ENCODE assay signal across 9 mouse cellular contexts in the genomic region with DNA sequence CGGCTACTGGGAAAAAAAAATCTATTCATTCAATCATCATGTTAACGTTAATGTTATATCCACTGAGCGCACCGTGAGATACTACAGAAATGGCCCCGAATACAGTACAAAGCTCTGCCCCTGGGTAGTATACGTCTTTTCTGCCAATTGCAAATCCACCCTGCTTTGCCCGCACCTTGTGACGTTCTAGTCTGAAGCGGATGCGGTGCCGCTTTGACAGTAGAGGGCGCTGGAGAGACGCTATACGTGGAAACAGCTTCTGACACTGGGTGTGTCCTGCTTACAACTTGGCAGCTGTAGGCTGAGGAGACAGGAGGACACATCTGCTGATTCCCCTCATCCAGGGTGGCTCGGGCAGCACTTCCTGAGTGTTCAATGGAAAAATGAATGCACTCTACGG.
DNase-seq lines count a peak whose midpoint lies in the region; ATAC-seq and TF ChIP-seq lines count a peak whose summit lies in the region.
"Had no signal": no experiment of that assay in that cellular context is flagged by ENCODE, and none has a peak within 500 bp of the region (broad histone marks: within the 10 kb centered on the region; RNA-seq: fewer than 3 reads in every experiment).

No protein-coding gene starts in this region.

- no peaks in the 10 kb centered on the region for H3K9me3 ChIP-seq in MEL (replicated peaks; ENCODE audit: insufficient read depth, low read length)
- H3K9me3 ChIP-seq in forebrain, postnatal 0 days (ENCODE audit: low read length) = no peaks in the 10 kb centered on the region
- H3K9me3 ChIP-seq in lung, embryonic 15.5 days = no peaks in the 10 kb centered on the region

- no peaks in the 10 kb centered on the region for H3K4me1 ChIP-seq in MEL (ENCODE audit: control insufficient read depth in 1 of 2, insufficient read depth in 2 of 2, low read length in 2 of 2)
- H3K4me1 ChIP-seq in forebrain, postnatal 0 days (ENCODE audit: insufficient read depth) = no peaks in the 10 kb centered on the region
- H3K4me1 ChIP-seq in lung, embryonic 15.5 days = 0 out of 2 replicates have a peak, but pooled peaks cover 3% of the 10 kb centered on the region

- peak; percentile 11 to 48 (median 13); a peak in 3 of 6 replicates for TF ChIP-seq CTCF in MEL (IDR thresholded peaks at IDR 0.05 in 2 of 3, conservative IDR thresholded peaks at IDR 0.05 in 1 of 3; ENCODE audit: control insufficient read depth in 1 of 3, insufficient read depth in 1 of 3, low read depth in 2 of 3, low read length in 3 of 3, poor library complexity in 1 of 3, severe bottlenecking in 1 of 3)
- peak; percentile 92 for TF ChIP-seq CTCF in forebrain, postnatal 0 days (IDR thresholded peaks at IDR 0.05; ENCODE audit: low read depth)

- H3K27ac ChIP-seq in MEL (ENCODE audit: control insufficient read depth, low read depth, low read length) = no peak overlapping the region
- H3K27ac ChIP-seq in forebrain, postnatal 0 days (ENCODE audit: low read depth, low read length) = no peak overlapping the region
- no peak overlapping the region for H3K27ac ChIP-seq in lung, embryonic 15.5 days
- H3K27ac ChIP-seq: macrophage had no signal

- WGBS in forebrain, postnatal 0 days = 9% methylated on average over 16 of the region's 16 CpGs
- WGBS in lung, embryonic 15.5 days = 8% methylated on average over 16 of the region's 16 CpGs

- peak; percentile 5 for DNase-seq in MEL (ENCODE audit: low read depth, low spot score)
- DNase-seq in cerebellum, adult 18-20 months = peak; percentile 49 to 52
- peak; percentile 93 for DNase-seq in forebrain, postnatal 0 days
- peak; percentile 80 for DNase-seq in heart, postnatal 36 days
- peak; percentile 80 to 91 for DNase-seq in layer of hippocampus, adult 18-20 months (ENCODE audit: low spot score in 2 of 2)
- peak; percentile 75 for DNase-seq in ovary, postnatal 14 days (ENCODE audit: low spot score)
- DNase-seq in thymus, postnatal 14 days = peak; percentile 82

- TF ChIP-seq RAD21 in MEL (IDR thresholded peaks at IDR 0.05; ENCODE audit: low read depth, low read length) = no peak

- no peak overlapping the region for H3K4me3 ChIP-seq in MEL (ENCODE audit: control insufficient read depth in 1 of 2, insufficient read depth in 1 of 2, low read depth in 2 of 2, low read length in 2 of 2)
- H3K4me3 ChIP-seq in forebrain, postnatal 0 days (ENCODE audit: low read depth, low read length) = peak overlapping the region; percentile 21
- H3K4me3 ChIP-seq in lung, embryonic 15.5 days = no peak overlapping the region

- no peaks in the 10 kb centered on the region for H3K79me2 ChIP-seq in MEL (ENCODE audit: control insufficient read depth, insufficient read depth, low read length, poor library complexity)

- H3K27me3 ChIP-seq in MEL (ENCODE audit: control insufficient read depth in 1 of 2, insufficient read depth in 2 of 2, low read length in 2 of 2) = no peaks in the 10 kb centered on the region
- H3K27me3 ChIP-seq in forebrain, postnatal 0 days (ENCODE audit: insufficient read depth, low read length) = no peaks in the 10 kb centered on the region; the same call in 1 of the 2 replicates
- H3K27me3 ChIP-seq in lung, embryonic 15.5 days = no peaks in the 10 kb centered on the region

- intact Hi-C loops in heart, postnatal 36 days (cut with DNase I) = loop anchor here (10.0 kb wide), 1 partner anchor 807 kb away; no protein-coding TSS in a partner anchor

- peak; percentile 89 for ATAC-seq in forebrain, postnatal 0 days
- peak; percentile 60; the same call in 1 of the 2 replicates for ATAC-seq in lung, embryonic 15.5 days (ENCODE audit: borderline replicate concordance, extremely low read depth, low FRiP score, low TSS enrichment)

- TF ChIP-seq EP300 in MEL (IDR thresholded peaks at IDR 0.05; ENCODE audit: low read depth in 1 of 2, low read length in 2 of 2) = no peak

- H3K9ac ChIP-seq in MEL (ENCODE audit: control insufficient read depth, low read depth, low read length, poor library complexity, severe bottlenecking) = no peak overlapping the region
- H3K9ac ChIP-seq in forebrain, postnatal 0 days = no peak overlapping the region
- no peak overlapping the region for H3K9ac ChIP-seq in lung, embryonic 15.5 days

- peak overlapping the region; percentile 38 for H3K4me2 ChIP-seq in forebrain, postnatal 0 days (ENCODE audit: low read depth)
- H3K4me2 ChIP-seq in lung, embryonic 15.5 days = peak overlapping the region; percentile 51

- H3K36me3 ChIP-seq in MEL (ENCODE audit: control insufficient read depth in 1 of 2, insufficient read depth in 2 of 2, low read length in 2 of 2) = no peaks in the 10 kb centered on the region
- H3K36me3 ChIP-seq in forebrain, postnatal 0 days (ENCODE audit: insufficient read depth) = no peaks in the 10 kb centered on the region
- H3K36me3 ChIP-seq in lung, embryonic 15.5 days = no peaks in the 10 kb centered on the region

- TF ChIP-seq POLR2A in MEL (IDR thresholded peaks at IDR 0.05; ENCODE audit: control insufficient read depth in 1 of 2, insufficient read depth in 1 of 2, low read depth in 1 of 2, low read length in 2 of 2, poor library complexity in 1 of 2) = no peak

TF ChIP-seq in MEL, 35 proteins besides CTCF, POLR2A, EP300 and RAD21:
- TF ChIP-seq JUND (IDR thresholded peaks at IDR 0.05; ENCODE audit: low read depth, low read length) (no peak), POLR2AphosphoS5 (IDR thresholded peaks at IDR 0.05; ENCODE audit: borderline replicate concordance, low read depth, low read length) (no peak), E2F4 (IDR thresholded peaks at IDR 0.05; ENCODE audit: borderline replicate concordance, low read depth, low read length) (no peak), ZC3H11A (IDR thresholded peaks at IDR 0.05; ENCODE audit: low read depth, low read length) (no peak), GATA1 (IDR thresholded peaks at IDR 0.05; ENCODE audit: low read depth, low read length) (no peak), HCFC1 (IDR thresholded peaks at IDR 0.05; ENCODE audit: low read depth, low read length) (no peak), SIN3A (IDR thresholded peaks at IDR 0.05; ENCODE audit: low read length) (no peak)

Comparison
In these comparisons a context has a peak if more than half of its experiments do, and no peak if none do; other contexts are left out.
1. DNase-seq: peak in every context shown above with its lines; median percentile 93 in forebrain, postnatal 0 days; 86 in layer of hippocampus, adult 18-20 months; 82 in thymus, postnatal 14 days; 80 in heart, postnatal 36 days; 75 in ovary, postnatal 14 days; 50 in cerebellum, adult 18-20 months; 5 in MEL.